Mouse (Mus musculus) heart, embryonic 14.5 days (tissue): ENCODE results near the gene Tlr6. TPM values are rescaled to one million over a fixed set of nuclear protein-coding genes. Genes with fewer than 3 reads are reported as not detected.
A peak's percentile ranks its signal among the peaks of the same experiment; 100 is the strongest.

Experiments
- microRNA counts: library from miRNA; unstranded; fragments of <30 nt; microRNA quantifications from one replicate; lab custom pipeline; 2016
- microRNA-seq: library from miRNA; unstranded; fragments of <30 nt; microRNA quantifications from one replicate; pipeline ENCODE4, GENCODE M21; 2016
- polyA plus RNA-seq: library from polyadenylated mRNA; unstranded; fragments of >200 nt; fragmentation: Nextera tagmentation; extraction: Ambion mirVana; gene quantifications from 2 replicates; pipeline ENCODE4 v1.2.1, GENCODE M21; 2014

The Tlr6 gene
- polyA plus RNA-seq, 1 experiment from 2014 or later, result 0.74 TPM

MicroRNAs within 50 kb of the gene (microRNA counts, 519-probe panel; counts per million panel counts)
- microRNA mmu-miR-574-3p (lab: Ali Mortazavi, UCI), result 2,640 counts per million, percentile 71 among the panel's probes with 10 or more counts
- 322 counts per million, percentile 70 among the panel's probes with 10 or more counts for microRNA mmu-miR-574-5p (lab: Ali Mortazavi, UCI)

Small RNA genes within 50 kb of the gene (microRNA-seq; reads per million reads assigned to microRNA genes)
- 203 reads per million, percentile 60 among the genes with 10 or more reads in this experiment for gene Mir574

Other genes starting within 250 kb of the Tlr6 start
- 51.9 and 52.1 TPM in 2 replicates for gene Klf3, start 156.7 kb downstream of the Tlr6 start, polyA plus RNA-seq
- gene Tlr1, start 26.5 kb downstream of the Tlr6 start, polyA plus RNA-seq, result 0.58 and 0.93 TPM in 2 replicates
- gene Fam114a1, start 10.0 kb upstream of the Tlr6 start, polyA plus RNA-seq, result 36.5 and 38.4 TPM in 2 replicates
- gene Tmem156, start 132.0 kb upstream of the Tlr6 start, polyA plus RNA-seq, result 0.23 TPM in 1 of 2 replicates, not detected in the other
- gene Klhl5, start 147.4 kb upstream of the Tlr6 start, polyA plus RNA-seq, result 17.8 and 20.0 TPM in 2 replicates
- 8.2 and 9.9 TPM in 2 replicates for gene Wdr19, start 239.6 kb upstream of the Tlr6 start, polyA plus RNA-seq